Mouse (Mus musculus) olfactory bulb, adult 2 months (tissue): ENCODE data around the gene Stx1b. TPM values are rescaled to one million over a fixed set of nuclear protein-coding genes. Genes with fewer than 3 reads are reported as not detected.
A peak's percentile ranks its signal among the peaks of the same experiment; 100 is the strongest.
"Not testable (repeated sequence)": the region's sequence is repeated elsewhere in the genome, so short reads cannot be mapped to it uniquely, and the experiment has no call there.

Experiments used
- H3K27ac ChIP-seq: fragments of 200-500 bp; 2 replicates; pipeline ENCODE4 v1.5.1; 2012; ENCODE audit warnings: low read depth, low read length; ENCODE audit not compliant: insufficient read depth
- H3K4me1 ChIP-seq: fragments of 200-500 bp; 2 replicates; pipeline ENCODE4 v1.6.1; 2012; ENCODE audit warnings: low read length; ENCODE audit not compliant: control insufficient read depth, insufficient read depth
- H3K4me3 ChIP-seq: fragments of 200-500 bp; 2 replicates; pipeline ENCODE4 v1.5.1; 2012; ENCODE audit warnings: mild to moderate bottlenecking, low read depth, low read length, moderate library complexity; ENCODE audit not compliant: insufficient read depth
- CTCF ChIP-seq: fragments of 200-500 bp; IDR thresholded peaks from 2 replicates; pipeline ENCODE4 v1.5.1; 2012; ENCODE audit warnings: low read depth, mild to moderate bottlenecking, low read length, moderate library complexity; ENCODE audit not compliant: insufficient read depth
- POLR2A ChIP-seq: fragments of 200-500 bp; IDR thresholded peaks from 2 replicates; pipeline ENCODE4 v1.6.1; 2012; ENCODE audit warnings: mild to moderate bottlenecking, low read depth, low read length, moderate library complexity; ENCODE audit not compliant: insufficient read depth
- WGBS: fragments of 180-500 bp; shearing (Covaris S2); methylation state at CpG from one replicate; pipeline ENCODE4 v1.1.7; 2018; 5-methylcytosine and 5-hydroxymethylcytosine counted together
- polyA plus RNA-seq: library from polyadenylated mRNA; stranded (reverse); fragments of >200 nt; gene quantifications from 2 replicates; pipeline ENCODE4 v1.2.4, GENCODE M21; 2012; ENCODE audit warnings: low replicate concordance; ENCODE audit not compliant: missing spikeins, insufficient read depth, insufficient read length

The Stx1b gene
- polyA plus RNA-seq, 1 experiment: not detected

GRCm38 (mm10) chr7:127798591-127798990 is 25.8 kb downstream of the Stx1b start:
- WGBS: 89% methylated on average over 4 of the region's 4 CpGs
- H3K4me1 ChIP-seq: peaks cover 19% of the 10 kb centered on the region
- no peak overlapping the region for H3K4me3 ChIP-seq
- no peak for TF ChIP-seq CTCF
- TF ChIP-seq POLR2A: no peak
- no peak overlapping the region for H3K27ac ChIP-seq

GRCm38 (mm10) chr7:127797076-127797845 is 27.1 kb downstream of the Stx1b start:
- no peak for TF ChIP-seq CTCF
- no peak for TF ChIP-seq POLR2A
- no peak overlapping the region for H3K27ac ChIP-seq
- 91% methylated on average over 23 of the region's 23 CpGs for WGBS
- H3K4me1 ChIP-seq: peaks cover 18% of the 10 kb centered on the region
- H3K4me3 ChIP-seq: no peak overlapping the region

- TF ChIP-seq CTCF (no peak), POLR2A (no peak)
- 96% methylated on average over 7 of the region's 7 CpGs for WGBS
- no peaks in the 10 kb centered on the region; the same call in 1 of the 2 replicates for H3K4me1 ChIP-seq
- no peak within 1 kb of the TSS for H3K27ac ChIP-seq
- no peak within 1 kb of the TSS for H3K4me3 ChIP-seq
These were observed 39.0 kb downstream of the Stx1b start, which contains the start of gene Gm49388 for GRCm38 (mm10) chr7:127785308-127785707. Gm49388 (plus strand) TSS chr7:127785608.

GRCm38 (mm10) chr7:127778350-127778749 is 46.0 kb downstream of the Stx1b start:
- H3K27ac ChIP-seq: no peak overlapping the region
- H3K4me3 ChIP-seq: peak overlapping the region; percentile 92
- peaks cover 2% of the 10 kb centered on the region; the same call in 1 of the 2 replicates for H3K4me1 ChIP-seq
- WGBS: 69% methylated on average over 4 of the region's 4 CpGs
- TF ChIP-seq POLR2A (no peak), CTCF (no peak)

- WGBS: 1% methylated on average over 64 of the region's 66 CpGs
- H3K27ac ChIP-seq: peak overlapping the region; percentile 99; the same call in 1 of the 2 replicates
- peak overlapping the region; percentile 92 for H3K4me3 ChIP-seq
- H3K4me1 ChIP-seq: peaks cover 2% of the 10 kb centered on the region; the same call in 1 of the 2 replicates
- TF ChIP-seq POLR2A (no peak), CTCF (no peak)
These were observed 46.7 kb downstream of the Stx1b start for GRCm38 (mm10) chr7:127777474-127778266.

- under 1% methylated on average over 52 of the region's 70 CpGs for WGBS
- TF ChIP-seq CTCF: no peak
- no peak for TF ChIP-seq POLR2A
- Histone ChIP-seq H3K4me3 (peak overlapping the region; percentile 92), H3K27ac (peak overlapping the region; percentile 99), H3K4me1 (peaks cover 2% of the 10 kb centered on the region; the same call in 1 of the 2 replicates)
These were observed 47.4 kb downstream of the Stx1b start for GRCm38 (mm10) chr7:127776878-127777473.

GRCm38 (mm10) chr7:127776426-127776825 is 47.9 kb downstream of the Stx1b start, which contains the start of gene Setd1a:
Setd1a (plus strand) TSS chr7:127776670.
- under 1% methylated on average over 23 of the region's 23 CpGs for WGBS
- peak within 1 kb of the TSS; percentile 99 for H3K27ac ChIP-seq
- peaks cover 2% of the 10 kb centered on the region; the same call in 1 of the 2 replicates for H3K4me1 ChIP-seq
- TF ChIP-seq POLR2A: peak; percentile 36; the same call in 1 of the 2 replicates
- no peak for TF ChIP-seq CTCF
- peak within 1 kb of the TSS; percentile 92 for H3K4me3 ChIP-seq

GRCm38 (mm10) chr7:127775837-127776236 is 48.5 kb downstream of the Stx1b start:
- not testable (repeated sequence) for H3K4me1 ChIP-seq
- Histone ChIP-seq H3K27ac (peak overlapping the region; percentile 99), H3K4me3 (peak overlapping the region; percentile 92)
- WGBS: 65% methylated on average over 7 of the region's 7 CpGs
